Mouse (Mus musculus): Measurements from ENCODE around the gene Bean1.

DNA sequence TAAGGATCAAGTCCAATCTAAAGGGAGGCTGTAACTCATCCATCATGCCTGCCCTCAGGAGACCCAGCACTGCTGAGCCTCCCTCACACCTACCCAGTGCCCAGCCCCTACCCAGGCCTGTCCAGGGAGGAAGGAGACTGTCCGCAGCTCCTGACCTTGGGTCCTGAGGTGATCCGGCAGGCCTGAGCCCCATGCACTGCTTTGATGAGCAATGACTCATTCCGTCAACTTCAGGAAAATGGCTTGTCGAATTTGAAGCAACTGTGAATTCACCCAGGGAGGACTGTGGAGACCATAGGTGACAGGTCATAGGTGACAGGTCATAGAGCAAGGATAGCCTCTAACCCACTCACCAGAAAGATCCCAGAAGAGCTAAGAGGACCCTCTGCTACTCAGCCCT is 26.9 kb upstream of the Bean1 start:
- no peak for TF ChIP-seq POLR2A (IDR thresholded peaks at IDR 0.05; ENCODE audit: borderline replicate concordance, control insufficient read depth, low read depth, low read length)
- no peak for TF ChIP-seq CTCF (IDR thresholded peaks at IDR 0.05; ENCODE audit: control insufficient read depth, insufficient read depth, low read length)
